Mouse (Mus musculus): ENCODE measurements around the gene Slc7a5. TPM values are rescaled to one million over a fixed set of nuclear protein-coding genes. Genes with fewer than 3 reads are reported as not detected.

Slc7a5 gene
- polyA plus RNA-seq, 1 experiment = 80.8 TPM

GRCm38 (mm10) chr8:121904999-121905398 is 2.5 kb downstream of the Slc7a5 start:
- Histone ChIP-seq H3K9me3 (replicated peaks; ENCODE audit: control insufficient read depth, insufficient read depth, low read length, poor library complexity, severe bottlenecking) (no peaks in the 10 kb centered on the region), H3K9ac (ENCODE audit: low read depth, poor library complexity, severe bottlenecking) (peak overlapping the region; percentile 67), H3K36me3 (ENCODE audit: control insufficient read depth, insufficient read depth, low read length, poor library complexity, severe bottlenecking) (peaks cover 33% of the 10 kb centered on the region), H3K27ac (ENCODE audit: insufficient read depth, low read length) (no peak overlapping the region), H3K4me3 (ENCODE audit: low read depth, low read length) (peak overlapping the region; percentile 45), H3K27me3 (ENCODE audit: control insufficient read depth, insufficient read depth, low read length, poor library complexity, severe bottlenecking) (no peaks in the 10 kb centered on the region), H3K4me1 (ENCODE audit: control insufficient read depth, insufficient read depth, low read length) (peaks cover 13% of the 10 kb centered on the region)
- no peak for TF ChIP-seq CTCF (IDR thresholded peaks at IDR 0.05; ENCODE audit: low read depth, low read length)
- TF ChIP-seq EP300 (IDR thresholded peaks at IDR 0.05; ENCODE audit: insufficient read depth, low read depth, low read length) = no peak
- no peak for TF ChIP-seq POLR2A (IDR thresholded peaks at IDR 0.05; ENCODE audit: insufficient read depth, low read length)

- Histone ChIP-seq H3K4me1 (ENCODE audit: control insufficient read depth, insufficient read depth, low read length) (peaks cover 11% of the 10 kb centered on the region), H3K27ac (ENCODE audit: insufficient read depth, low read length) (no peak overlapping the region), H3K4me3 (ENCODE audit: low read depth, low read length) (peak overlapping the region; percentile 45; the same call in 1 of the 2 replicates), H3K9me3 (replicated peaks; ENCODE audit: control insufficient read depth, insufficient read depth, low read length, poor library complexity, severe bottlenecking) (no peaks in the 10 kb centered on the region), H3K27me3 (ENCODE audit: control insufficient read depth, insufficient read depth, low read length, poor library complexity, severe bottlenecking) (no peaks in the 10 kb centered on the region), H3K36me3 (ENCODE audit: control insufficient read depth, insufficient read depth, low read length, poor library complexity, severe bottlenecking) (peaks cover 33% of the 10 kb centered on the region), H3K9ac (ENCODE audit: low read depth, poor library complexity, severe bottlenecking) (peak overlapping the region; percentile 67)
- TF ChIP-seq CTCF (IDR thresholded peaks at IDR 0.05; ENCODE audit: low read depth, low read length) = peak; percentile 68
- no peak for TF ChIP-seq POLR2A (IDR thresholded peaks at IDR 0.05; ENCODE audit: insufficient read depth, low read length)
Measured at GRCm38 (mm10) chr8:121903977-121904376, 3.5 kb downstream of the Slc7a5 start.

- no peak for TF ChIP-seq CTCF (IDR thresholded peaks at IDR 0.05; ENCODE audit: low read depth, low read length)
- TF ChIP-seq POLR2A (IDR thresholded peaks at IDR 0.05; ENCODE audit: insufficient read depth, low read length) = no peak
- TF ChIP-seq EP300 (IDR thresholded peaks at IDR 0.05; ENCODE audit: insufficient read depth, low read depth, low read length) = no peak
- H3K9ac ChIP-seq (ENCODE audit: low read depth, poor library complexity, severe bottlenecking) = no peak overlapping the region
- H3K27me3 ChIP-seq (ENCODE audit: control insufficient read depth, insufficient read depth, low read length, poor library complexity, severe bottlenecking) = no peaks in the 10 kb centered on the region
- peaks cover 42% of the 10 kb centered on the region for H3K36me3 ChIP-seq (ENCODE audit: control insufficient read depth, insufficient read depth, low read length, poor library complexity, severe bottlenecking)
- no peaks in the 10 kb centered on the region for H3K9me3 ChIP-seq (replicated peaks; ENCODE audit: control insufficient read depth, insufficient read depth, low read length, poor library complexity, severe bottlenecking)
- no peak overlapping the region for H3K27ac ChIP-seq (ENCODE audit: insufficient read depth, low read length)
- H3K4me3 ChIP-seq (ENCODE audit: low read depth, low read length) = no peak overlapping the region
- peaks cover 22% of the 10 kb centered on the region for H3K4me1 ChIP-seq (ENCODE audit: control insufficient read depth, insufficient read depth, low read length)
Measured at GRCm38 (mm10) chr8:121901498-121902236, 5.8 kb downstream of the Slc7a5 start.

GRCm38 (mm10) chr8:121899180-121900044 is 8.1 kb downstream of the Slc7a5 start:
- H3K4me3 ChIP-seq (ENCODE audit: low read depth, low read length) = no peak overlapping the region
- TF ChIP-seq EP300 (IDR thresholded peaks at IDR 0.05; ENCODE audit: insufficient read depth, low read depth, low read length) (no peak), CTCF (IDR thresholded peaks at IDR 0.05; ENCODE audit: low read depth, low read length) (no peak), POLR2A (IDR thresholded peaks at IDR 0.05; ENCODE audit: insufficient read depth, low read length) (no peak)
- peak overlapping the region; percentile 55; the same call in 1 of the 2 replicates for H3K9ac ChIP-seq (ENCODE audit: low read depth, poor library complexity, severe bottlenecking)
- no peaks in the 10 kb centered on the region for H3K27me3 ChIP-seq (ENCODE audit: control insufficient read depth, insufficient read depth, low read length, poor library complexity, severe bottlenecking)
- H3K4me1 ChIP-seq (ENCODE audit: control insufficient read depth, insufficient read depth, low read length) = peaks cover 21% of the 10 kb centered on the region
- peak overlapping the region; percentile 58 for H3K27ac ChIP-seq (ENCODE audit: insufficient read depth, low read length)
- peaks cover 61% of the 10 kb centered on the region for H3K36me3 ChIP-seq (ENCODE audit: control insufficient read depth, insufficient read depth, low read length, poor library complexity, severe bottlenecking)
- H3K9me3 ChIP-seq (replicated peaks; ENCODE audit: control insufficient read depth, insufficient read depth, low read length, poor library complexity, severe bottlenecking) = no peaks in the 10 kb centered on the region

GRCm38 (mm10) chr8:121898401-121898931 is 9.0 kb downstream of the Slc7a5 start:
- H3K27me3 ChIP-seq (ENCODE audit: control insufficient read depth, insufficient read depth, low read length, poor library complexity, severe bottlenecking) = no peaks in the 10 kb centered on the region
- TF ChIP-seq CTCF (IDR thresholded peaks at IDR 0.05; ENCODE audit: low read depth, low read length) (no peak), EP300 (IDR thresholded peaks at IDR 0.05; ENCODE audit: insufficient read depth, low read depth, low read length) (0 out of 2 replicates have a peak, but pooled peaks have one; percentile 9), POLR2A (IDR thresholded peaks at IDR 0.05; ENCODE audit: insufficient read depth, low read length) (no peak)
- H3K4me3 ChIP-seq (ENCODE audit: low read depth, low read length) = no peak overlapping the region
- peaks cover 19% of the 10 kb centered on the region for H3K4me1 ChIP-seq (ENCODE audit: control insufficient read depth, insufficient read depth, low read length)
- H3K9ac ChIP-seq (ENCODE audit: low read depth, poor library complexity, severe bottlenecking) = peak overlapping the region; percentile 55
- no peaks in the 10 kb centered on the region for H3K9me3 ChIP-seq (replicated peaks; ENCODE audit: control insufficient read depth, insufficient read depth, low read length, poor library complexity, severe bottlenecking)
- peak overlapping the region; percentile 64 for H3K27ac ChIP-seq (ENCODE audit: insufficient read depth, low read length)
- peaks cover 66% of the 10 kb centered on the region for H3K36me3 ChIP-seq (ENCODE audit: control insufficient read depth, insufficient read depth, low read length, poor library complexity, severe bottlenecking)
